Mouse (Mus musculus) heart, embryonic 12.5 days (tissue): ENCODE data around the gene Tox2. TPM values are rescaled to one million over a fixed set of nuclear protein-coding genes. Genes with fewer than 3 reads are reported as not detected.

Experiments
- ATAC-seq: fragments of 200-750 bp; cut with Nextera tagmentation; 2 replicates; pipeline ENCODE4 v1.8.0; 2017; ENCODE audit warnings: moderate TSS enrichment, moderate library complexity; ENCODE audit not compliant: insufficient number of reproducible peaks, low FRiP score
- H3K27ac ChIP-seq: fragments of 300-500 bp; sonication (generic); 2 replicates; pipeline ENCODE4 v1.5.1; 2016; ENCODE audit warnings: mild to moderate bottlenecking, moderate library complexity; ENCODE audit not compliant: poor library complexity, severe bottlenecking
- H3K27me3 ChIP-seq: fragments of 300-500 bp; sonication (generic); replicated peaks from 2 replicates; pipeline ENCODE4 v1.6.1; 2016; ENCODE audit warnings: mild to moderate bottlenecking, moderate library complexity
- H3K36me3 ChIP-seq: fragments of 300-500 bp; sonication (generic); 2 replicates; pipeline ENCODE4 v1.6.1; 2016; ENCODE audit warnings: mild to moderate bottlenecking, moderate library complexity
- H3K4me1 ChIP-seq: fragments of 300-500 bp; sonication (generic); replicated peaks from 2 replicates; pipeline ENCODE4 v1.6.1; 2016; ENCODE audit warnings: mild to moderate bottlenecking
- H3K4me2 ChIP-seq: fragments of 300-500 bp; sonication (generic); 2 replicates; pipeline ENCODE4 v1.6.1; 2016; ENCODE audit warnings: mild to moderate bottlenecking, moderate library complexity
- H3K4me3 ChIP-seq: fragments of 300-500 bp; sonication (generic); 2 replicates; pipeline ENCODE4 v1.5.1; 2016; ENCODE audit warnings: mild to moderate bottlenecking
- H3K9ac ChIP-seq: fragments of 300-500 bp; sonication (generic); 2 replicates; pipeline ENCODE4 v1.6.1; 2016; ENCODE audit warnings: mild to moderate bottlenecking, moderate library complexity
- H3K9me3 ChIP-seq: fragments of 300-500 bp; sonication (generic); replicated peaks from 2 replicates; pipeline ENCODE4 v1.6.1; 2016; ENCODE audit warnings: mild to moderate bottlenecking, moderate library complexity
- WGBS: fragments of 180-500 bp; shearing (Covaris S2); methylation state at CpG from one replicate; pipeline ENCODE4 v1.1.7; 2016; 5-methylcytosine and 5-hydroxymethylcytosine counted together
- polyA plus RNA-seq: library from polyadenylated mRNA; unstranded; fragments of >200 nt; fragmentation: Nextera tagmentation; extraction: Ambion mirVana; gene quantifications from 2 replicates; pipeline ENCODE4 v1.2.1, GENCODE M21; 2016

The Tox2 gene
- polyA plus RNA-seq, 1 experiment from 2014 or later = 2.4 TPM

- peaks cover 29% of the 10 kb centered on the region for H3K4me1 ChIP-seq
- no peak for ATAC-seq
- 9% methylated on average over 6 of the region's 6 CpGs for WGBS
- no peak overlapping the region for H3K27ac ChIP-seq
- H3K36me3 ChIP-seq = no peaks in the 10 kb centered on the region
- H3K9ac ChIP-seq = no peak overlapping the region
- H3K4me2 ChIP-seq = peak overlapping the region; percentile 95
- peak overlapping the region; percentile 60 for H3K4me3 ChIP-seq
- peaks cover 4% of the 10 kb centered on the region; the same call in 1 of the 2 replicates for H3K9me3 ChIP-seq
- H3K27me3 ChIP-seq = peaks cover 32% of the 10 kb centered on the region
Measured at GRCm38 (mm10) chr2:163205262-163205647, 2.3 kb downstream of the Tox2 start.

GRCm38 (mm10) chr2:163205737-163206490, 3.0 kb downstream of the Tox2 start:
- Histone ChIP-seq H3K4me3 (no peak overlapping the region), H3K27ac (no peak overlapping the region), H3K9me3 (peaks cover 4% of the 10 kb centered on the region; the same call in 1 of the 2 replicates), H3K36me3 (no peaks in the 10 kb centered on the region), H3K27me3 (peaks cover 32% of the 10 kb centered on the region), H3K4me2 (no peak overlapping the region), H3K9ac (no peak overlapping the region), H3K4me1 (peaks cover 29% of the 10 kb centered on the region)
- 54% methylated on average over 17 of the region's 17 CpGs for WGBS
- ATAC-seq = no peak

- no peak overlapping the region for H3K27ac ChIP-seq
- peaks cover 4% of the 10 kb centered on the region; the same call in 1 of the 2 replicates for H3K9me3 ChIP-seq
- peaks cover 24% of the 10 kb centered on the region for H3K4me1 ChIP-seq
- H3K36me3 ChIP-seq = no peaks in the 10 kb centered on the region
- 92% methylated on average over 2 of the region's 2 CpGs for WGBS
- ATAC-seq = no peak
- no peak overlapping the region for H3K4me2 ChIP-seq
- no peak overlapping the region for H3K9ac ChIP-seq
- H3K27me3 ChIP-seq = peaks cover 32% of the 10 kb centered on the region
- no peak overlapping the region for H3K4me3 ChIP-seq
Measured at GRCm38 (mm10) chr2:163207315-163207714, 4.4 kb downstream of the Tox2 start.

GRCm38 (mm10) chr2:163209139-163209538, 6.2 kb downstream of the Tox2 start:
- Histone ChIP-seq H3K36me3 (no peaks in the 10 kb centered on the region), H3K9ac (no peak overlapping the region), H3K9me3 (peaks cover 4% of the 10 kb centered on the region; the same call in 1 of the 2 replicates), H3K4me3 (no peak overlapping the region), H3K27me3 (peaks cover 23% of the 10 kb centered on the region), H3K27ac (no peak overlapping the region), H3K4me2 (no peak overlapping the region), H3K4me1 (peaks cover 10% of the 10 kb centered on the region)
- WGBS = 84% methylated on average over 8 of the region's 8 CpGs
- ATAC-seq = no peak

- H3K9me3 ChIP-seq = peaks cover 4% of the 10 kb centered on the region; the same call in 1 of the 2 replicates
- no peak overlapping the region for H3K27ac ChIP-seq
- H3K9ac ChIP-seq = no peak overlapping the region
- H3K4me3 ChIP-seq = no peak overlapping the region
- H3K4me1 ChIP-seq = peaks cover 8% of the 10 kb centered on the region
- WGBS = 51% methylated on average over 3 of the region's 3 CpGs
- ATAC-seq = no peak
- no peaks in the 10 kb centered on the region for H3K27me3 ChIP-seq
- no peak overlapping the region for H3K4me2 ChIP-seq
- no peaks in the 10 kb centered on the region for H3K36me3 ChIP-seq
Measured at GRCm38 (mm10) chr2:163213085-163213484, 10.2 kb downstream of the Tox2 start.

- H3K4me1 ChIP-seq = peaks cover 14% of the 10 kb centered on the region
- no peak overlapping the region for H3K27ac ChIP-seq
- H3K9me3 ChIP-seq = no peaks in the 10 kb centered on the region
- WGBS = 39% methylated on average over 3 of the region's 3 CpGs
- no peak overlapping the region for H3K4me2 ChIP-seq
- H3K9ac ChIP-seq = no peak overlapping the region
- H3K4me3 ChIP-seq = no peak overlapping the region
- no peaks in the 10 kb centered on the region for H3K36me3 ChIP-seq
- no peaks in the 10 kb centered on the region for H3K27me3 ChIP-seq
- ATAC-seq = no peak
Measured at GRCm38 (mm10) chr2:163218095-163218494, 15.2 kb downstream of the Tox2 start.

- 41% methylated on average over 7 of the region's 7 CpGs for WGBS
- no peak overlapping the region for H3K4me3 ChIP-seq
- no peak for ATAC-seq
Measured at GRCm38 (mm10) chr2:163218571-163218970, 15.6 kb downstream of the Tox2 start.

GRCm38 (mm10) chr2:163219447-163219846, 16.5 kb downstream of the Tox2 start:
- H3K9me3 ChIP-seq = no peaks in the 10 kb centered on the region
- H3K27ac ChIP-seq = no peak overlapping the region
- no peak overlapping the region for H3K9ac ChIP-seq
- WGBS = 77% methylated on average over 5 of the region's 5 CpGs
- peaks cover 22% of the 10 kb centered on the region for H3K4me1 ChIP-seq
- no peaks in the 10 kb centered on the region for H3K27me3 ChIP-seq
- no peak overlapping the region for H3K4me2 ChIP-seq
- no peak overlapping the region for H3K4me3 ChIP-seq
- no peaks in the 10 kb centered on the region for H3K36me3 ChIP-seq
- ATAC-seq = no peak

More at GRCm38 (mm10) chr2:163218571-163218970, 15.6 kb downstream of the Tox2 start:
- H3K4me1 ChIP-seq = peaks cover 15% of the 10 kb centered on the region
- H3K4me2 ChIP-seq = no peak overlapping the region
- no peaks in the 10 kb centered on the region for H3K27me3 ChIP-seq
- no peaks in the 10 kb centered on the region for H3K36me3 ChIP-seq
- no peaks in the 10 kb centered on the region for H3K9me3 ChIP-seq
- no peak overlapping the region for H3K27ac ChIP-seq
- H3K9ac ChIP-seq = no peak overlapping the region

GRCm38 (mm10) chr2:163220706-163221105, 17.8 kb downstream of the Tox2 start:
- no peaks in the 10 kb centered on the region for H3K9me3 ChIP-seq
- no peaks in the 10 kb centered on the region for H3K27me3 ChIP-seq
- H3K9ac ChIP-seq = no peak overlapping the region
- no peak for ATAC-seq
- no peak overlapping the region for H3K27ac ChIP-seq
- H3K36me3 ChIP-seq = no peaks in the 10 kb centered on the region
- H3K4me3 ChIP-seq = no peak overlapping the region
- H3K4me2 ChIP-seq = no peak overlapping the region
- H3K4me1 ChIP-seq = peaks cover 22% of the 10 kb centered on the region
- WGBS = 84% methylated on average over 11 of the region's 11 CpGs

- Histone ChIP-seq H3K36me3 (no peaks in the 10 kb centered on the region), H3K9me3 (no peaks in the 10 kb centered on the region), H3K4me2 (no peak overlapping the region), H3K9ac (no peak overlapping the region), H3K4me1 (peaks cover 8% of the 10 kb centered on the region), H3K27me3 (0 out of 2 replicates have a peak, but pooled peaks cover 9% of the 10 kb centered on the region), H3K4me3 (no peak overlapping the region), H3K27ac (no peak overlapping the region)
- 79% methylated on average over 15 of the region's 15 CpGs for WGBS
- ATAC-seq = no peak
Measured at GRCm38 (mm10) chr2:163225302-163225701, 22.4 kb downstream of the Tox2 start.

GRCm38 (mm10) chr2:163229050-163229449, 26.1 kb downstream of the Tox2 start:
- Histone ChIP-seq H3K27ac (no peak overlapping the region), H3K9me3 (no peaks in the 10 kb centered on the region), H3K27me3 (0 out of 2 replicates have a peak, but pooled peaks cover 9% of the 10 kb centered on the region), H3K4me1 (peaks cover 2% of the 10 kb centered on the region), H3K4me3 (no peak overlapping the region), H3K9ac (no peak overlapping the region), H3K36me3 (no peaks in the 10 kb centered on the region), H3K4me2 (no peak overlapping the region)
- 57% methylated on average over 9 of the region's 9 CpGs for WGBS
- no peak for ATAC-seq
